Mouse (Mus musculus): ENCODE measurements at regions not wholly inside any gene's neighbourhood (a gene's known extent, or its start where the extent isn't known, plus 50 kb on each side); places are given as distances from the start of the nearest gene placed in this dataset.

DNA sequence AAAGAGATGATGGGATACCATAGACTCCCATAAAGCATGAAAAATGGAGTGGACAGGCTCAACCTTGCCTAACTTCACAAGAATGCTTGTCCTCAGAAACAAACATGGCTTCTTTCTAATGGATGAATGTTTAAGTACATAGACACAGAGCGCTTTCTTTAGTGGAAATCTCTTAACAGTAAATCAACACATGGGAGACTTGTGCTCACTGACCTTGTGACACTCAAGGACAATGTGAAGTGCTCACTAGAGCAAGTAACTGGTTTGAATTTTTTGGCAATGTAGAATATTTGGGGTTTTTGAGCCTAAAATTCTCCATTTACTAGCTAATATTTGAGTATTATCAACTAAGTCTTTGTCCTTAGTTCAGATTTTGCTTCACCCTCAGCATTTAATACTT, 88.0 kb downstream of the Tent5c start:
- in situ Hi-C loops (cut with MboI, MseI): no loop called here

DNA sequence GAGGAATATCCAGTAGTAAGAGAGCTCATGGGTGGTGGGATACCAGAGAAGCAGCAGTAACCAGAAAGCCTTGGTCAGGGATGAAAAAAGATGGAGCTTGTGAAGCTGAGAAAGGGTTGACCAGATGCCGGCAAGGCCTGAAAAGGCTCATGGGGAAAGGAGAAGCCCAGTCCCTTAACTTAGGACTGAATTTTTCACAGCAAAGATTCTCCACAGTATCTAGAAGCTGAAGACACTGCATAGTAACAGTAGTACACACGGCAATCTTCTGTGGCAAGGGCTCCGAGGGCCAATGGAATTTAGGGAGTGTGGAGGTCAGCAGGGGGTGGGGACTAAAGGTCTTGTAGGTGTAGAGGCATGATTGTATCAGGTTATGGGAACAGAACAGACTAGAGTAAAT, 91.6 kb downstream of the Tent5c start:
- in situ Hi-C loops (cut with MboI, MseI): no loop called here

- in situ Hi-C loops (cut with MboI, MseI): no loop called here
Observed at GRCm38 (mm10) chr3:100394911-100395604, 94.1 kb downstream of the Tent5c start.

DNA sequence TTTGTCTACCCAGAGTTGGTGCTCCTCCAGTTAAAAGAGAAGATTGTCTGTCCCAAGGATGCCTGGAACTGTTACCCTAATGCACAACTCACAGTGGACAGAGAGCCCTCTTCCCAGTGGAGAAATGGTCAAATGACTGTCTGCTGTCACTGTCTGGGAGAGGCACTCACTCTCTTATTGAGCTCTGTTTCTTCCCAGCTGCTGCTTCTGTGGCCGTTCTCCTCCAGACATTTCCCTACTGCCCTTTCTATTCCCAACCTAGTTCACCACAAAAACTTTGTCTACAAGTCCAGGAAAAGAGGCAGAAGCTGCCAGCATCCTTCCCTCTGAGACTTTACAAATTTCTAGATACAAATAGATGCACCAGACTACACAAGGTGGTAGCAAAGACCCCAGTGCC, 95.2 kb downstream of the Tent5c start:
- in situ Hi-C loops (cut with MboI, MseI): no loop called here

GRCm38 (mm10) chr3:100382181-100382580, 106.9 kb downstream of the Tent5c start:
- in situ Hi-C loops (cut with MboI, MseI): no loop called here

GRCm38 (mm10) chr3:100381363-100381762, 107.8 kb downstream of the Tent5c start:
- in situ Hi-C loops (cut with MboI, MseI): no loop called here

DNA sequence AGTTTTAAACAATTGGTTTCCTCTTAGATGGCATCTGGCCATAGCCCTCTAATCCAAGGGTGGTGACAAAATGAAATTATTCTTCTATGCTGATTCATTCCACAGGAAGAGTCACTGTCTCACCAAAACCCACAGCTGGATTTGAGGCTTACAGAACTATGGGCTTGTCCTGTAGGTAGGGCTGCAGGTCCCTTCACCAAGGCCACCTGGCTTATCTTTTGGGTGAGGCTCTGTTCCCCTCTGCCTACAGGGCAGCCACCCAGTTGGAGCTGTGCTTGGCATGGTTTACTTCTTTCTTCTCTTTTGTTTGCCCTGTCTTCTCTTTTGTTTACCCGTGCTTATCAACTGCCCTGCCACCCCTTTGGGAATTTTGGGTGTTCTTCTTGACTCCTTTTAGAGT, 113.0 kb downstream of the Tent5c start:
- in situ Hi-C loops (cut with MboI, MseI): no loop called here

- in situ Hi-C loops (cut with MboI, MseI): no loop called here
Observed at GRCm38 (mm10) chr3:100366884-100367840, 122.0 kb downstream of the Tent5c start.

DNA sequence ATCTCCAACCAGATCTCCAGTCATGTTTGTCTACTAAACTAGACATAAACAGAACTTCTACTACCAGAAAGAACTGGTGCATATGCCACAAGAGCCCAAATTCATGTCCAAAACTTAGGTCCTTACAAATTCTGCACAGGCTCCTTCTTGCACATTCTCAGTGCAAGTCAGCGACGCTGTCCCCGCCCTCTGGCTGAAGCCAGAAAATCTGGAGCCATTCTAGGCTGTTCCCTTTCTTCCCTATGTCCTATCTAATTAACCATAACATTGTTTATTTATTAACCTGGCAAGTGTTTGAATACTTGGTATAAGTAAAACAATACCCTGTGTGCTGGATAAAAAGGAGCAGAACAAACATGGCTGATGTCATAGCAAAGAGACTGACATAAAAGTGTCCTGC, 122.7 kb downstream of the Tent5c start:
- in situ Hi-C loops (cut with MboI, MseI): no loop called here

DNA sequence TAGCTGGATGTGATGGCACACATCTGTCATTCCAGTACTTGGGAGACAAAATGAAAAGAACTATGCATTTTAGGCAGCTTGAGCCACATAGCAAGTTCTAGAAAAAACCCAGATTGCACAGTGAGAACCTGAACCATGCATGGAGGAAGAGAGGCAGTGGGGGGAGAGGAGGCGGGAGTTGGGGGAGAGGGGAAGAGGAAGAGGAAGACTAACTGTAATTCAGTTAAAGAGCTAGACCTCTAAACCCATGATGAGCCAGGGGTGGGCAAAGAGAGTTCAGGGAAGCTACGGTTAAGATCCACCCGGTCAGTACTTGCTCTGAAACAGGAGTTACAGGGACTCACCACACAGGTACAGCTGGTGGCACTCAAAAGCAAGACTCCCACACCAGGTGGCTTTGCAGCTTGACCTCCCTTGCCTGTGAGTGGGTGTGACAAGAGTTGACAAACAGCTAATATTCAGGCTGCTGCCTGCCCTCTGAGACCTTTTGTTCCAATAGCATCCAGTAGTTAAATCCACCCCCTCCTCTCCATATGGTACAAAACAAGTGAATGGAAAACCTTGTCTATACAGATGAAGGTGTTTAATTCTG, 123.7 kb downstream of the Tent5c start:
- in situ Hi-C loops (cut with MboI, MseI): no loop called here

GRCm38 (mm10) chr3:100364706-100365105, 124.4 kb downstream of the Tent5c start:
- in situ Hi-C loops (cut with MboI, MseI): loop anchor here (5.0 kb wide), 1 partner anchor 198 kb away; no protein-coding TSS in a partner anchor

- in situ Hi-C loops (cut with MboI, MseI): loop anchor here (5.0 kb wide), 1 partner anchor 199 kb away; no protein-coding TSS in a partner anchor
Observed at GRCm38 (mm10) chr3:100362983-100363382, 126.1 kb downstream of the Tent5c start.

- in situ Hi-C loops (cut with MboI, MseI): loop anchor here (5.0 kb wide), 1 partner anchor 202 kb away; no protein-coding TSS in a partner anchor
Observed at GRCm38 (mm10) chr3:100360019-100360418, 129.1 kb downstream of the Tent5c start.

DNA sequence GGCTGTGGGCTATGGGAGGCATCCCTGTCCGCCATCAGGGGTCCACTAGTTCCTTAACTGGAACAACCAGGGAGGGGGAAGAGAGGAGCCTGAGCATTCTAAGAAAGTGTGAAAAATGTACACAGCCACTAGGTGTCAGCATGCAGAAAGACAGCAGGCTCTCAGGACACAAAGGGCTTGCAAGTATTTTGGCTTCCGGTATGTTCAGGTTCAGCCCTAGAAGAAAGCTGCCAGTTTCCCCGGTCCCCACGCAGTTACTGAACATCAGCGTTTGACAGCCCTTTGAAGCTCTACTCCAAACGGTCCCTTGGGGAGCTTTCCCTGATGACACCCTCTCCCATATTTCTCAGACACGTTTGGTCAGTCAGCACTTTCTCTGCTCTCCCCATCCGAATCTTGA, 130.1 kb downstream of the Tent5c start:
- in situ Hi-C loops (cut with MboI, MseI): no loop called here

- in situ Hi-C loops (cut with MboI, MseI): no loop called here
Observed at GRCm38 (mm10) chr3:100333478-100333877, 155.6 kb downstream of the Tent5c start.

DNA sequence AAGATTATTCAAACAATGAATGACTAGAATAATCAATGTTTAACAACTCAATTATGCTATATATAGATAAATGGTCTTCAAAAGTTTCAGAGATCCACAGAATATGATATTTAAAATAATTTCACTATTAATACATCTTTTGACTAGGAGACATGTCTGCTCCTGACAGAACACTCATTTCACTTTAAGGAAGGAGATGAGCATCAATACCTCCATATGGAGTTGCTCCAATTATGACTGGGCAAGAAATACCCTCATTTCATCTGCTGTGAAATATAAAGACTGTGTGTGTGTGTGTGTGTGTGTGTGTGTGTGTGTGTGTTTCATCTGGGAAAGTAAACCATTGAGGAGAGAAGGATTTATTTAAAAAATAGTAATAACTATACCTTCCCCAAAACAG, 156.2 kb upstream of the Wdr3 start:
- in situ Hi-C loops (cut with MboI, MseI): no loop called here

GRCm38 (mm10) chr3:100287818-100288217, 125.6 kb upstream of the Wdr3 start:
- in situ Hi-C loops (cut with MboI, MseI): no loop called here

DNA sequence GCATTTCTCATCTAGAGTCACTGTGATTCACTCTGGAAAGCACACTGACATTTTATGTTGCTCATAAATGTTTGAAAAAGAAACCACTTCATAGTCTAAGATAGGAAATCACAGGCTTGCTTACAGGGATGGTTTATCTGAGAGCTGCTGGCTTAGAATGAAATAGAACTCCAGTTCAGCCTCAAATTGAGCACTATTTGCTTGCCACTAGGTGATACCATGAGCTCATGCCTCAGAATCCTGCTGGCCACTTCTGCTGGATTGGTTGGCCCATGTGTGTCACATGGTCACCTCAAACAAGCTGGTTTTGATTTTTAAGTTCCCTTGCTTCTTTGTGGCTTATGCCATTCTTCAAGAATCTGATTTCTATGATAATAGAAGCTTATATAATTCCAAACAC, 104.8 kb upstream of the Wdr3 start:
- in situ Hi-C loops (cut with MboI, MseI): no loop called here

GRCm38 (mm10) chr3:100264991-100265390, 102.8 kb upstream of the Wdr3 start:
- in situ Hi-C loops (cut with MboI, MseI): no loop called here

Measured in T-helper 2 cell (primary cell).